Mouse (Mus musculus) adrenal gland (tissue): ENCODE results near the gene Foxp1.

Source experiments
- intact Hi-C: fragments of 180-260 bp; cut with DNase I; formaldehyde crosslinking; loops from one replicate; pipeline ENCODE4 v1.15.1; 2025
- microRNA-seq, 2 experiments: library from miRNA; unstranded; fragments of <30 nt; microRNA quantifications; one replicate each; pipeline ENCODE4; 2019

Gene Foxp1

DNA sequence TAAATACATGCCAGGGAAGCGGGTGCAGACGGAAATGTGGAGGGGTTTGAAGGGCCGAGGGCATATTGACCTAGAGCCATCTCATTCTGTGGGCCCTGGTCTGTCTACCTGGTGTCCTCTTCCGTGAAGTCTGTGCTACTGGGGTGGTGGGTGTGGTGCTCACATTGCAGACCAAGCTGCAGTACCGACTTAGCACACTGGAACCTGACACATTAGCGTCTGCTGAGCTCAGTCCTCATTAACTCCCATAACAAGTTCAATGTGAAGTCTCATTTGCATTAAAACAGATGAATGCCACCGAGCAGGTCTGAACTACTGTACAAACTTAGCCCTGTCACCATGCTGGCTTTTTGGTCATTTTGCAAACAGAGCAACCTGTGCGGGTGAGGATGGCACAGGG lies 594.2 kb downstream of the Foxp1 start:
- intact Hi-C loops, result no loop called here

DNA sequence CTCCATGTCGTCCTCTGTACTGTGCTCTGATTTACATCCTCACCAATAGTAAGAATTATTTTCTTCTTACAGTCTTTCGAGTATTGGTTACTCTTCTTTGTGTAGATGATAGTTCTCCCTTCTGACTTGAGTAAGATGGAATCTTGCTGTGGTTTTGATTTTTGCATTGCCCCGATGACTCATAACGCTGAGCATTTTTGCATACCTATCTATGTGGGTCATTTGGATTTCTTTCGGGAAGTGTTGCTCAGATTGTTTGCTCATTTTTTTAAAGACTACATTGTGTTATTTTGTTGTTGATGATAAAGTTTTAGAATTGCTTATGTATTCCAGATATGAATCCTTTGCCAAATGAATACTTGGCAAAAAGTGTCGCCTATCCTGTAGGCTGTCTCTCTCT lies 621.3 kb downstream of the Foxp1 start:
- intact Hi-C loops, result no loop called here

DNA sequence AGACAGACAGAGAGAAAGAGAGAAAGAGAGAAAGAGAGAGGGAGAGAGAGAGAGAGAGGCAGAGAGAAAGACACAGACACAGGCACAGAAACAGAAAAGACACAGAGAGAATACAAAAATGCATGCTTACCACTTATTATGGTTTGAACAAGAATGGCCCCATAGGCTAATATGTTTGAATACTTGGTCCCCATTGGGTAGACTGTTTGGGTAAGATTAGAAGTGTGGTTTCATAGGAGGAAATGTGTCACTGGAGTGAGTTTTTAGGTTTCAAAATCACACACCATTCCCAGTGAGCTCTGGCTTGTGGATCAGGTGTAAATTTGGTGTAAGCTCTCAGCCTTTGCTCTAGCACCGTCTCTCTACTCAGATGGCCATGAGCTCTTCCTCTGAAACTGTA lies 644.3 kb downstream of the Foxp1 start:
- intact Hi-C loops, result no loop called here

DNA sequence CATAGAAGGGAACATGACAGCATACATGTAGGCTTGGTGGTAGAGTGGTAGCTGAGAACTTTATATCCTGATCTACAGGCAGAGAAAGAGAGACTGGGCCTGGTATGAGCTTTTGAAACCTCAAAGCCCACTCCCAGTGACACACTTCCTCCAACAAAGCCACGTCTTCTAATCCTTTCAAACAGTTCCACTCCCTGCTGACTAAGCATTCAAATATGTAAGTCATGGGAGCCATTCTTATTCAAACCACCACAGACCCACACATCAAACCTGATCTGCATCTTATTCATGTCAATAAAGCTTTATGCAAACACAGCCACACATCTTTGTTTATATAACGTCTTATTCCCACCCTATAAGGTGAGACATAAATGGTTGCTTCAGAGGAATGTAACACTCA lies 646.1 kb downstream of the Foxp1 start:
- intact Hi-C loops, result no loop called here

Small RNA genes within 50 kb of the gene (microRNA-seq; reads per million reads assigned to microRNA genes)
- gene Gm22328, result 0 reads per million in 2 experiments
- 0 reads per million in 2 experiments for gene Gm49348
